Mouse (Mus musculus) midbrain, embryonic 10.5 days (tissue): ENCODE results near the gene Ddx19b. TPM values are rescaled to one million over a fixed set of nuclear protein-coding genes. Genes with fewer than 3 reads are reported as not detected.

Experiments
- DNase-seq: peaks from one replicate; pipeline ENCODE4 v3.0.0-alpha.2; 2017; ENCODE audit warnings: low spot score
- H3K27ac ChIP-seq: fragments of 300-500 bp; sonication (generic); replicated peaks from 2 replicates; pipeline ENCODE4 v1.5.1; 2016; ENCODE audit warnings: mild to moderate bottlenecking
- H3K27me3 ChIP-seq: fragments of 300-500 bp; sonication (generic); 2 replicates; pipeline ENCODE4 v1.6.1; 2016; ENCODE audit warnings: low read depth, mild to moderate bottlenecking; ENCODE audit not compliant: poor library complexity, severe bottlenecking
- H3K36me3 ChIP-seq: fragments of 300-500 bp; sonication (generic); 2 replicates; pipeline ENCODE4 v1.6.1; 2016; ENCODE audit warnings: mild to moderate bottlenecking, moderate library complexity
- H3K4me1 ChIP-seq: fragments of 300-500 bp; sonication (generic); 2 replicates; pipeline ENCODE4 v1.6.1; 2016
- H3K4me3 ChIP-seq: fragments of 300-500 bp; sonication (generic); 2 replicates; pipeline ENCODE4 v1.5.1; 2016; ENCODE audit warnings: mild to moderate bottlenecking, moderate library complexity
- H3K9me3 ChIP-seq: fragments of 300-500 bp; sonication (generic); replicated peaks from 2 replicates; pipeline ENCODE4 v1.6.1; 2016; ENCODE audit warnings: mild to moderate bottlenecking
- WGBS: fragments of 180-500 bp; shearing (Covaris S2); methylation state at CpG from one replicate; pipeline ENCODE4 v1.1.7; 2016; 5-methylcytosine and 5-hydroxymethylcytosine counted together
- polyA plus RNA-seq: library from polyadenylated mRNA; unstranded; fragments of >200 nt; fragmentation: Nextera tagmentation; extraction: Ambion mirVana; gene quantifications from 2 replicates; pipeline ENCODE4 v1.2.1, GENCODE M21; 2016

Ddx19b gene
- polyA plus RNA-seq, 1 experiment from 2014 or later = 11.4 TPM

GRCm38 (mm10) chr8:111056158-111056663 lies 24.7 kb upstream of the Ddx19b start, which contains the start of gene Exosc6:
Gene Exosc6, plus strand, starts transcription at chr8:111056339.
- Histone ChIP-seq H3K27me3 (no peaks in the 10 kb centered on the region), H3K4me1 (peaks cover 24% of the 10 kb centered on the region), H3K4me3 (peak within 1 kb of the TSS; percentile 99), H3K9me3 (0 out of 2 replicates have a peak, but pooled peaks cover 2% of the 10 kb centered on the region), H3K36me3 (peaks cover 68% of the 10 kb centered on the region), H3K27ac (peak within 1 kb of the TSS; percentile 94)
- DNase-seq = peak; percentile 90
- under 1% methylated on average over 68 of the region's 68 CpGs for WGBS

GRCm38 (mm10) chr8:111055661-111056060 lies 24.1 kb upstream of the Ddx19b start:
- WGBS = 67% methylated on average over 2 of the region's 2 CpGs
- H3K27me3 ChIP-seq = no peaks in the 10 kb centered on the region
- DNase-seq = no peak
- H3K4me1 ChIP-seq = peaks cover 19% of the 10 kb centered on the region
- peaks cover 74% of the 10 kb centered on the region for H3K36me3 ChIP-seq
- H3K27ac ChIP-seq = no peak overlapping the region
- peak overlapping the region; percentile 99 for H3K4me3 ChIP-seq
- H3K9me3 ChIP-seq = 0 out of 2 replicates have a peak, but pooled peaks cover 2% of the 10 kb centered on the region

GRCm38 (mm10) chr8:111055031-111055634 lies 23.6 kb upstream of the Ddx19b start:
- no peaks in the 10 kb centered on the region for H3K27me3 ChIP-seq
- DNase-seq = no peak
- peaks cover 79% of the 10 kb centered on the region for H3K36me3 ChIP-seq
- H3K4me3 ChIP-seq = no peak overlapping the region
- peaks cover 15% of the 10 kb centered on the region for H3K4me1 ChIP-seq
- H3K27ac ChIP-seq = no peak overlapping the region
- 95% methylated on average over 17 of the region's 17 CpGs for WGBS
- H3K9me3 ChIP-seq = 0 out of 2 replicates have a peak, but pooled peaks cover 2% of the 10 kb centered on the region

GRCm38 (mm10) chr8:111053827-111054518 lies 22.4 kb upstream of the Ddx19b start:
- Histone ChIP-seq H3K9me3 (0 out of 2 replicates have a peak, but pooled peaks cover 2% of the 10 kb centered on the region), H3K36me3 (peaks cover 88% of the 10 kb centered on the region), H3K4me1 (peaks cover 15% of the 10 kb centered on the region), H3K27me3 (no peaks in the 10 kb centered on the region), H3K4me3 (no peak overlapping the region), H3K27ac (no peak overlapping the region)
- no peak for DNase-seq
- WGBS = 94% methylated on average over 12 of the region's 12 CpGs

- no peak overlapping the region for H3K4me3 ChIP-seq
- no peaks in the 10 kb centered on the region for H3K9me3 ChIP-seq
- DNase-seq = no peak
- H3K27me3 ChIP-seq = no peaks in the 10 kb centered on the region
- H3K4me1 ChIP-seq = no peaks in the 10 kb centered on the region
- 95% methylated on average over 7 of the region's 7 CpGs for WGBS
- H3K27ac ChIP-seq = no peak overlapping the region
- H3K36me3 ChIP-seq = peaks cover 100% of the 10 kb centered on the region
These were observed 17.6 kb upstream of the Ddx19b start for GRCm38 (mm10) chr8:111049106-111049505.

GRCm38 (mm10) chr8:111048694-111049093 lies 17.1 kb upstream of the Ddx19b start:
- Histone ChIP-seq H3K9me3 (no peaks in the 10 kb centered on the region), H3K36me3 (peaks cover 100% of the 10 kb centered on the region), H3K4me3 (no peak overlapping the region), H3K4me1 (no peaks in the 10 kb centered on the region), H3K27me3 (no peaks in the 10 kb centered on the region), H3K27ac (no peak overlapping the region)
- WGBS = 93% methylated on average over 2 of the region's 2 CpGs
- DNase-seq = no peak

- Histone ChIP-seq H3K27me3 (no peaks in the 10 kb centered on the region), H3K36me3 (peaks cover 100% of the 10 kb centered on the region), H3K9me3 (no peaks in the 10 kb centered on the region), H3K4me3 (no peak overlapping the region), H3K27ac (no peak overlapping the region), H3K4me1 (no peaks in the 10 kb centered on the region)
- no peak for DNase-seq
- 57% methylated on average over 2 of the region's 2 CpGs for WGBS
These were observed 12.6 kb upstream of the Ddx19b start for GRCm38 (mm10) chr8:111044003-111044734.

GRCm38 (mm10) chr8:111042546-111042945 lies 11.0 kb upstream of the Ddx19b start:
- Histone ChIP-seq H3K4me3 (no peak overlapping the region), H3K27me3 (no peaks in the 10 kb centered on the region), H3K27ac (no peak overlapping the region), H3K4me1 (no peaks in the 10 kb centered on the region), H3K36me3 (peaks cover 100% of the 10 kb centered on the region), H3K9me3 (no peaks in the 10 kb centered on the region)
- WGBS = 96% methylated on average over 19 of the region's 19 CpGs
- no peak for DNase-seq

GRCm38 (mm10) chr8:111036591-111036990 lies 5.0 kb upstream of the Ddx19b start:
- no peak for DNase-seq
- no peak overlapping the region for H3K4me3 ChIP-seq
- H3K9me3 ChIP-seq = no peaks in the 10 kb centered on the region
- peaks cover 23% of the 10 kb centered on the region for H3K4me1 ChIP-seq
- H3K36me3 ChIP-seq = peaks cover 64% of the 10 kb centered on the region
- no peak overlapping the region for H3K27ac ChIP-seq
- H3K27me3 ChIP-seq = peaks cover 8% of the 10 kb centered on the region
- WGBS = 95% methylated on average over 15 of the region's 15 CpGs

- no peaks in the 10 kb centered on the region for H3K9me3 ChIP-seq
- H3K27me3 ChIP-seq = peaks cover 15% of the 10 kb centered on the region
- H3K27ac ChIP-seq = peak overlapping the region; percentile 96
- H3K4me3 ChIP-seq = peak overlapping the region; percentile 72
- H3K4me1 ChIP-seq = peaks cover 23% of the 10 kb centered on the region
- no peak for DNase-seq
- H3K36me3 ChIP-seq = peaks cover 41% of the 10 kb centered on the region
- 25% methylated on average over 12 of the region's 12 CpGs for WGBS
These were observed 2.7 kb upstream of the Ddx19b start for GRCm38 (mm10) chr8:111034276-111034675.

- WGBS = 5% methylated on average over 37 of the region's 37 CpGs
These were observed 2.1 kb upstream of the Ddx19b start for GRCm38 (mm10) chr8:111033482-111034215.

GRCm38 (mm10) chr8:111032916-111033315 lies 1.4 kb upstream of the Ddx19b start, which contains the start of gene Aars:
Gene Aars, plus strand, starts transcription at chr8:111033144.
- WGBS = 95% methylated on average over 7 of the region's 7 CpGs
- Histone ChIP-seq H3K4me1 (peaks cover 28% of the 10 kb centered on the region), H3K36me3 (peaks cover 27% of the 10 kb centered on the region), H3K9me3 (no peaks in the 10 kb centered on the region), H3K27ac (peak within 1 kb of the TSS; percentile 96), H3K4me3 (peak within 1 kb of the TSS; percentile 72), H3K27me3 (peaks cover 15% of the 10 kb centered on the region)
- DNase-seq = no peak

More at GRCm38 (mm10) chr8:111033482-111034215, 2.1 kb upstream of the Ddx19b start:
- H3K4me3 ChIP-seq = peak overlapping the region; percentile 72
- H3K27ac ChIP-seq = peak overlapping the region; percentile 96
- H3K27me3 ChIP-seq = peaks cover 15% of the 10 kb centered on the region
- H3K36me3 ChIP-seq = peaks cover 34% of the 10 kb centered on the region
- H3K4me1 ChIP-seq = peaks cover 23% of the 10 kb centered on the region
- no peaks in the 10 kb centered on the region for H3K9me3 ChIP-seq
- peak; percentile 97 for DNase-seq
